Mouse (Mus musculus) liver (tissue): ENCODE measurements around the gene Gm8082.
"Not testable (repeated sequence)": the region's sequence is repeated elsewhere in the genome, so short reads cannot be mapped to it uniquely, and the experiment has no call there.

Experiments
- DNase-seq: peaks from one replicate; pipeline ENCODE4 v3.0.0-alpha.2; 2020; ENCODE audit warnings: mixed read lengths

The Gm8082 gene

GRCm38 (mm10) chr14:42993524-42993923 lies at the start of gene Gm8082:
TSS of gene Gm8082 (minus strand) at chr14:42993624.
- not testable (repeated sequence) for DNase-seq

- not testable (repeated sequence) for DNase-seq
Observed at GRCm38 (mm10) chr14:43015528-43015927, 22.1 kb upstream of the Gm8082 start, which contains the start of gene Gm10376. TSS of gene Gm10376 (minus strand) at chr14:43015628.
